Mouse (Mus musculus) G1E (cell line): ENCODE data around the gene Tmem235.

Experiments used
- CTCF ChIP-seq: IDR thresholded peaks from 2 replicates; pipeline ENCODE4 v1.5.1; 2012; ENCODE audit warnings: low read depth, low read length, inconsistent platforms, mixed read lengths
- GATA1 ChIP-seq: IDR thresholded peaks from 2 replicates; pipeline ENCODE4 v1.6.1; 2012; ENCODE audit warnings: borderline replicate concordance, low read length, inconsistent platforms, mixed read lengths
- GATA2 ChIP-seq: IDR thresholded peaks from 2 replicates; pipeline ENCODE4 v1.6.1; 2012; ENCODE audit warnings: low read depth, low read length, inconsistent platforms, borderline replicate concordance
- TAL1 ChIP-seq: conservative IDR thresholded peaks from 2 replicates; pipeline ENCODE4 v1.6.1; 2012; ENCODE audit warnings: low read depth, low read length, inconsistent platforms, mixed read lengths

- TF ChIP-seq CTCF (no peak), GATA2 (no peak), GATA1 (no peak), TAL1 (no peak)
These were observed 48.8 kb downstream of the Tmem235 start for GRCm38 (mm10) chr11:117909337-117909736.
